Comparison of ENCODE assay signal across 13 mouse cellular contexts in the genomic region with DNA sequence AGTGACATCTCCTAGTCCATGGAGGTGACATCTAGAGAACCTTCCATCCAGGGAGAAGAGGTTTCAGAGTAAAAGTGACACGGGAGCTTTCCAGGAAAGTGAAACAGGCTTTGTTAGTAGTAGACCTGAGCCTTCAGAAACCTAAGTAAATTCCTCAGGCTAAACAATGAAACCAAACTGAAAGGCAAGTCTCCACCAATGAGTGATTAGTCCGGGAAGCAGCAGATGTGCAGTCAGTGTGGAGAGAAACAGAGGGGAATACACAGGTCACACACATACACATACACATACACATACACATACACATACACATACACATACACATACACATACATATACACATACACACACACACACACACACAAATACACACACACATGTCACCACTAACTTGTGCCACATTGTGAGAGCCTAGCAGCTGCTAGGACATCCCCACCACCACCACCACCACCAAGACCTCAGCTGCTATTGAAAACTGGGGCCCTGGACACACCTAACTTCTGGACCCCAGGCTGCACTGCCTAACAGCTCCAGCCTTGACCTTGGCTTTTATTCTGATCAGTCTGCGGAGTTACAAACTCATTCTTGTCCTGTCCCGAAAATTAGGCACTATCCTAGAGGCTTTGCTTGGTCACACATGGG.
"Had no signal": no experiment of that assay in that cellular context is flagged by ENCODE, and none has a peak within 500 bp of the region (broad histone marks: within the 10 kb centered on the region; RNA-seq: fewer than 3 reads in every experiment).

No protein-coding gene starts in this region.

- H3K27me3 ChIP-seq: limb, embryonic 12.5 days; lung, embryonic 15.5 days; midbrain, embryonic 12.5 days had no signal

- H3K4me1 ChIP-seq: limb, embryonic 12.5 days; lung, embryonic 15.5 days had no signal

- H3K9ac ChIP-seq: limb, embryonic 12.5 days; liver, embryonic 13.5 days; liver, postnatal 0 days; lung, embryonic 15.5 days; midbrain, embryonic 12.5 days had no signal

- H3K27ac ChIP-seq: limb, embryonic 12.5 days; liver, embryonic 13.5 days; lung, embryonic 15.5 days; macrophage; midbrain, embryonic 12.5 days had no signal

- ATAC-seq: intestine, postnatal 0 days; liver, postnatal 0 days had no signal

- H3K9me3 ChIP-seq: limb, embryonic 12.5 days; liver, embryonic 13.5 days; lung, embryonic 15.5 days; megakaryocyte, embryonic 14.5 days; midbrain, embryonic 12.5 days had no signal

- H3K36me3 ChIP-seq: limb, embryonic 12.5 days; liver, embryonic 13.5 days; lung, embryonic 15.5 days; midbrain, embryonic 12.5 days had no signal

- H3K4me3 ChIP-seq: limb, embryonic 12.5 days; liver, embryonic 13.5 days; lung, embryonic 15.5 days; megakaryocyte, embryonic 14.5 days; midbrain, embryonic 12.5 days had no signal

- H3K4me2 ChIP-seq: limb, embryonic 12.5 days; liver, embryonic 13.5 days; lung, embryonic 15.5 days; midbrain, embryonic 12.5 days had no signal

- DNase-seq: layer of hippocampus, adult 9-11 months; liver; liver, embryonic 13.5 days; liver, postnatal 0 days; lung, postnatal 14 days; right cerebral cortex, postnatal 14 days; thymus, postnatal 36 days had no signal
